Mouse (Mus musculus) E14TG2a.4 (cell line): ENCODE data around the gene Ltbr.

Experiments used
- CTCF ChIP-seq: conservative IDR thresholded peaks from 2 replicates; pipeline ENCODE4 v1.5.1; 2014; ENCODE audit warnings: low read length
- NANOG ChIP-seq: IDR thresholded peaks from 2 replicates; pipeline ENCODE4 v1.6.1; 2014; ENCODE audit warnings: borderline replicate concordance, low read length, mixed read lengths
- POU5F1 ChIP-seq: IDR thresholded peaks from 2 replicates; pipeline ENCODE4 v1.6.1; 2014; ENCODE audit warnings: low read length, borderline replicate concordance

DNA sequence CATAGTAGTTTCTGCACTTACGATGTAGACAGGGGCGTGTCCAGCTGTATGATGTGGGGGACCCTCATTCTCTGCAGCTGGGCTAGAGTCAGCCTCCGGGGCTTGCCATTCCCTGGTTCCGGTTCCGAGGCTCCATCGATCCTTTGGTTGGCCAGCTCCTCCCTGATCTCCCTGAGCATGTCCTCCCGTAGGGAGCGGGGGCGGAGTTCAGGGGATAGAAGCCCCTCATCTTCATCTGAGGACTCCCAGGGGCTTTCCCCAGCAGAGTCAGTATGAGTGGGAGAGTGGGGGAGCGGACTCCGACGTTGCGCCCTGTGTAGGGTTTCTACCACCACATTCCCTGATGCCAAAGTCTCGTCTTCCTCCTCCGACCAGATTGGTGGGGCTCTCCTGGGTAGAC, 49.3 kb upstream of the Ltbr start:
- TF ChIP-seq CTCF (no peak), NANOG (no peak), POU5F1 (no peak)
